Mouse (Mus musculus) forebrain, embryonic 11.5 days (tissue): ENCODE results near the gene Capn15. TPM values are rescaled to one million over a fixed set of nuclear protein-coding genes. Genes with fewer than 3 reads are reported as not detected.
A peak's percentile ranks its signal among the peaks of the same experiment; 100 is the strongest.

ENCODE experiments used
- ATAC-seq: fragments of 200-750 bp; cut with Nextera tagmentation; replicated peaks from 2 replicates; pipeline ENCODE4 v1.8.0; 2017; ENCODE audit warnings: moderate TSS enrichment; ENCODE audit not compliant: low FRiP score
- DNase-seq: peaks from one replicate; pipeline ENCODE4 v3.0.0-alpha.2; 2017; ENCODE audit warnings: low spot score
- H3K27ac ChIP-seq: fragments of 300-500 bp; sonication (generic); 2 replicates; pipeline ENCODE4 v1.5.1; 2014; ENCODE audit warnings: low read depth, low read length
- H3K27me3 ChIP-seq: fragments of 300-500 bp; sonication (generic); 2 replicates; pipeline ENCODE4 v1.6.1; 2014; ENCODE audit warnings: mild to moderate bottlenecking, low read length, mixed read lengths; ENCODE audit not compliant: control insufficient read depth, insufficient read depth
- H3K36me3 ChIP-seq: fragments of 300-500 bp; sonication (generic); 2 replicates; pipeline ENCODE4 v1.6.1; 2014; ENCODE audit warnings: mild to moderate bottlenecking, low read length, moderate library complexity, mixed read lengths; ENCODE audit not compliant: control insufficient read depth, insufficient read depth
- H3K4me1 ChIP-seq: fragments of 300-500 bp; sonication (generic); replicated peaks from 2 replicates; pipeline ENCODE4 v1.6.1; 2014; ENCODE audit warnings: low read length, mixed read lengths; ENCODE audit not compliant: control insufficient read depth, insufficient read depth
- H3K4me2 ChIP-seq: fragments of 300-500 bp; sonication (generic); 2 replicates; pipeline ENCODE4 v1.6.1; 2014; ENCODE audit warnings: low read depth, mild to moderate bottlenecking, low read length, moderate library complexity, mixed read lengths; ENCODE audit not compliant: severe bottlenecking
- H3K4me3 ChIP-seq: fragments of 300-500 bp; sonication (generic); 2 replicates; pipeline ENCODE4 v1.5.1; 2014; ENCODE audit warnings: low read depth, low read length
- H3K9ac ChIP-seq: fragments of 300-500 bp; sonication (generic); 2 replicates; pipeline ENCODE4 v1.6.1; 2014; ENCODE audit warnings: low read length
- H3K9me3 ChIP-seq: fragments of 300-500 bp; sonication (generic); 2 replicates; pipeline ENCODE4 v1.6.1; 2016; ENCODE audit warnings: low read length, mixed read lengths; ENCODE audit not compliant: control insufficient read depth
- WGBS: fragments of 180-500 bp; shearing (Covaris S2); extraction: QIAGEN DNeasy Blood & Tissue Kit; methylation state at CpG from one replicate; pipeline ENCODE4 v1.1.7; 2014; 5-methylcytosine and 5-hydroxymethylcytosine counted together
- polyA plus RNA-seq: library from polyadenylated mRNA; unstranded; fragments of >200 nt; fragmentation: Nextera tagmentation; extraction: Ambion mirVana; gene quantifications from 2 replicates; pipeline ENCODE4 v1.2.1, GENCODE M21; 2014

Gene Capn15
- polyA plus RNA-seq, 1 experiment from 2014 or later, result 33.1 TPM

DNA sequence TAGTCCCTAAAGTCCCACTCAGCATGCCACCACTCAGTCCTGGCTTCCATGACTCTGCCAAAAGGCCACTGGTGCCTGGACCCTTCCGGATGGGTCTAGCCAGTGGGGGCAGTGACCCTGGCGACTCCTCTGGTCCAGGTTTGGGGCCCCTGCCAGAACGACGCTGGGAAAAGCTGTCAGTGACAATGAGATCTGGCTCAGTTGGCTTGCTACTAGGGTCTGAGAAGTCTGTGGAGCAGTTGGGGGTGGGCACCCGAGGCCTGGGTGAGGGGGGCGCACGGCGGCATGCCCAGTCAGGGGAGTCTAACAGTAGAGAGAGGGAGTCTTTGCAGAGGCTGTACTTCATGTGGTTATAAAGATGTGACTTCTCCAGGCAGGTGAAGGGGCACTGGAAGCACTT, 37.5 kb downstream of the Capn15 start:
- Histone ChIP-seq H3K27ac (no peak overlapping the region), H3K4me1 (peaks cover 9% of the 10 kb centered on the region; the same call in 1 of the 2 replicates), H3K27me3 (peaks cover 29% of the 10 kb centered on the region), H3K9me3 (no peaks in the 10 kb centered on the region), H3K4me2 (no peak overlapping the region), H3K36me3 (no peaks in the 10 kb centered on the region), H3K9ac (no peak overlapping the region), H3K4me3 (no peak overlapping the region)
- DNase-seq (no peak), ATAC-seq (no peak)
- WGBS, result 85% methylated on average over 8 of the region's 8 CpGs

GRCm38 (mm10) chr17:25947576-25947975, 38.0 kb downstream of the Capn15 start:
- no peak for DNase-seq
- Histone ChIP-seq H3K4me1 (peaks cover 9% of the 10 kb centered on the region; the same call in 1 of the 2 replicates), H3K4me2 (no peak overlapping the region), H3K4me3 (no peak overlapping the region), H3K9me3 (no peaks in the 10 kb centered on the region), H3K27ac (no peak overlapping the region), H3K27me3 (peaks cover 24% of the 10 kb centered on the region), H3K36me3 (no peaks in the 10 kb centered on the region), H3K9ac (no peak overlapping the region; the same call in 1 of the 2 replicates)
- ATAC-seq, result no peak
- 81% methylated on average over 4 of the region's 4 CpGs for WGBS

DNA sequence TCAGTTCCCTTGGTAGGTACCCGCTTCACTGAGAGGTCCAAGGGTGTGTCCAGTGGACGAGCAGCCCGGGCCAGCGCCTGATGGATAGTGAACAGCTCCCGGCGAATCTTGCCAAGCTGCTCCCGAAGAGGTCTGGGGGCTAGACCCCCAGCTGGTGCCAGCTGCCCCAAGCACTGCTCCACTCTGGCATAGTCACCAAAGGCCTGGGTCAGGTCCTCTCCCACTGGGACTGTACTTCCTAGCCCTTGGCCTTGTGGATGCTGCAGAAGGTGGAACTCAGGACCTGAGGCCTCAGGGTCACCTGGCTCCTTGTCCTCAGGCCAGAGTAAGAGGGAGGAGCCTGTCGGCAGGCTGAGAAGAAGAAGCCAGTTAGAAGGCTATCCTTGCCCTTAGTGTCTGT, 38.7 kb downstream of the Capn15 start:
- Histone ChIP-seq H3K9me3 (no peaks in the 10 kb centered on the region), H3K4me2 (no peak overlapping the region), H3K27me3 (peaks cover 17% of the 10 kb centered on the region), H3K9ac (no peak overlapping the region), H3K36me3 (no peaks in the 10 kb centered on the region), H3K4me1 (peaks cover 7% of the 10 kb centered on the region; the same call in 1 of the 2 replicates), H3K4me3 (no peak overlapping the region), H3K27ac (no peak overlapping the region)
- ATAC-seq (no peak), DNase-seq (no peak)
- 80% methylated on average over 8 of the region's 8 CpGs for WGBS

- Histone ChIP-seq H3K4me3 (no peak overlapping the region), H3K4me1 (peaks cover 1% of the 10 kb centered on the region; the same call in 1 of the 2 replicates), H3K27ac (no peak overlapping the region), H3K27me3 (peaks cover 12% of the 10 kb centered on the region), H3K9ac (no peak overlapping the region), H3K9me3 (no peaks in the 10 kb centered on the region), H3K4me2 (no peak overlapping the region), H3K36me3 (no peaks in the 10 kb centered on the region)
- WGBS, result 82% methylated on average over 7 of the region's 7 CpGs
- DNase-seq, result no peak
- ATAC-seq, result no peak
Observed at GRCm38 (mm10) chr17:25946349-25946748, 39.2 kb downstream of the Capn15 start.

GRCm38 (mm10) chr17:25945517-25946155, 40.0 kb downstream of the Capn15 start:
- Histone ChIP-seq H3K9ac (0 out of 2 replicates have a peak overlapping the region, but pooled peaks have one; percentile 6), H3K9me3 (no peaks in the 10 kb centered on the region), H3K4me2 (no peak overlapping the region), H3K4me1 (peaks cover 4% of the 10 kb centered on the region; the same call in 1 of the 2 replicates), H3K36me3 (no peaks in the 10 kb centered on the region), H3K27me3 (peaks cover 6% of the 10 kb centered on the region), H3K27ac (no peak overlapping the region), H3K4me3 (no peak overlapping the region)
- no peak for DNase-seq
- ATAC-seq, result no peak
- WGBS, result 60% methylated on average over 9 of the region's 9 CpGs

DNA sequence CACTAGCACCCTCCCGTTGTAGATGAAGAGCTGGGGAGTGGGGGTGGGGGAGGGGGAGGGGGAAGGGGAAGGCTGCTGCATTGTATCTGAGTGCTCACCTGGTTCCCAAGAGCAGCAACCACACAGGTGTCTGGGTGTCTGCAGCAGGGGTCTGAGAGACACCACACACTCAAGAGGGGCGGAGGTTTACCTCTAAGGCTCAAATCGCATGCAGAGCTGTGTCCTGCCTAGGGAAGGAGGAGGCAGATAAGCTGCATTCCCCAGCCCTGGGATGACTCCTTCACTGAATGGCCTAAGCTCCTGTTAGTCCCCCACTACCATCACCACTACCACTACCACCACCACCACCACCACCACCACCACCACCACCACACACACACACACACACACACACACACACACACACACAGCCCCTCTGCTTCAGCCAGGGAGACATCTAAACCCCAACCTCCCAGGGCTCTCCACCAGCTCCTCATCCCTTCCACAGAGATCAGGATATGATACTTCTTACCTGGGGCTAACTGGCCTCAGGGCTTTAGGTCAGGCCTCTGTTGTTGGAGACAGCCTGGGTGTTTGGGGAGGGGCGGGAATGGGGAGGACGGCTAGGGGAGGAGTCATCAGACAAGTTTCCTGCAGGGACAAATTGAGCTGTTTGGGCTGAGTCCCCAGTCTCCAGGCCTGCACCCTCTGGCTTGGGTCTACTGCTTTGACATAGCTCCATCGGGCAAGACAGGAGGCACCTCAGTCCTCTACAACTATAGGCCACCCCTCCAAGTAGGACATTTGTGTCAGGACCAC, 41.0 kb downstream of the Capn15 start, which contains the start of the genes Pigq and Nhlrc4:
Pigq (minus strand) TSS at position 571 of the 798 bp plus-strand sequence.
Nhlrc4 (minus strand) TSS at position 596 of the 798 bp plus-strand sequence.
- H3K4me3 ChIP-seq, result no peak within 1 kb of the TSS
- H3K27ac ChIP-seq, result no peak within 1 kb of the TSS
- no peaks in the 10 kb centered on the region for H3K9me3 ChIP-seq
- H3K4me2 ChIP-seq, result no peak within 1 kb of the TSS
- DNase-seq, result no peak
- ATAC-seq, result no peak
- no peaks in the 10 kb centered on the region for H3K27me3 ChIP-seq
- 0 out of 2 replicates have a peak within 1 kb of the TSS, but pooled peaks have one; percentile 6 for H3K9ac ChIP-seq
- peaks cover 5% of the 10 kb centered on the region; the same call in 1 of the 2 replicates for H3K4me1 ChIP-seq
- no peaks in the 10 kb centered on the region for H3K36me3 ChIP-seq
- 57% methylated on average over 6 of the region's 6 CpGs for WGBS

DNA sequence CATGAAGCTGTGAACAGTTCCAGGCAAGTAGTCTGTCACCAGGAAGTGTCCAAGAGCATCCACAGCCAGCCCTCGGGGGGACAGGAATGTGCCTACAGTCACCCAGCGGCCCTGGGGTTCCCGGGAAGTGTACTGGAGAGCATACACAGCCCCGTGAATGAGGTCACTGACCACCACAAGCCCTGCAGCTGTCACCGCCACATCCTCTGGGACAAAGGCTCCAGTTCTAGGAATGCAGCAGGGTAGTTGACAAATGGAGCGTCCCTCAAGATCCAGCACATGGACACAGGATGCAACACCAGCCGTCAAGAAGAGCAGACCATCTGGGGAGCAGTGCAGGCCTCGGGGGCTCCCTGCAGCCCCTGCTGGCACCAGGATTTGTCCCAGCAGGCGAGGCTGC, 41.8 kb downstream of the Capn15 start:
- H3K36me3 ChIP-seq, result no peaks in the 10 kb centered on the region
- H3K27me3 ChIP-seq, result no peaks in the 10 kb centered on the region
- H3K9me3 ChIP-seq, result no peaks in the 10 kb centered on the region
- no peak overlapping the region for H3K4me2 ChIP-seq
- ATAC-seq (no peak), DNase-seq (no peak)
- no peak overlapping the region for H3K4me3 ChIP-seq
- H3K9ac ChIP-seq, result no peak overlapping the region
- 73% methylated on average over 9 of the region's 9 CpGs for WGBS
- H3K4me1 ChIP-seq, result peaks cover 5% of the 10 kb centered on the region; the same call in 1 of the 2 replicates
- no peak overlapping the region for H3K27ac ChIP-seq

DNA sequence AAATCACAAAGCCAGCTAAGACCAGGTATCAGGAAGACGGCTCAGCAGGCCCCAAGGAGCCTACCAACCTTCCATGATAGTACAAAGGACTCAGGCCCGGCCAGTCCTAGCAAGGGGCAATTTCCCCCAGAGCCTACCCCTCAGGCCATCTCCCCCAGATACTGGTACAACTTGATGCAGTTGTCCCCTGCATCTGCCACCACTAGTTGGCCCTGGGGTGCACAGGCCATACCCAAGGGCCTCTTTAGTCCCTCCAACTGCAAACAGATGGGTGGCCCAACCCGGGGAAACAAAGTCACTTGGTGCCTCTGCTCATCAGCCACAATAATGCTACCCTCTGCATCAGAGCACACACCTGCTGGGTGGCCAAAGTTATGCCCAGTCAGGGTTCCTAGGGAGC, 42.4 kb downstream of the Capn15 start:
- no peak overlapping the region for H3K9ac ChIP-seq
- no peaks in the 10 kb centered on the region for H3K36me3 ChIP-seq
- H3K9me3 ChIP-seq, result no peaks in the 10 kb centered on the region
- H3K4me3 ChIP-seq, result no peak overlapping the region
- ATAC-seq, result no peak
- DNase-seq, result no peak
- H3K27me3 ChIP-seq, result no peaks in the 10 kb centered on the region
- peaks cover 5% of the 10 kb centered on the region; the same call in 1 of the 2 replicates for H3K4me1 ChIP-seq
- H3K27ac ChIP-seq, result no peak overlapping the region
- H3K4me2 ChIP-seq, result no peak overlapping the region
- 85% methylated on average over 3 of the region's 3 CpGs for WGBS
